Mouse (Mus musculus) adrenal gland, postnatal 10 days (tissue): ENCODE measurements at regions not wholly inside any gene's neighbourhood (a gene's known extent, or its start where the extent isn't known, plus 50 kb on each side); places are given as distances from the start of the nearest gene placed in this dataset.

ENCODE experiments used
- DNase-seq: peaks from one replicate; pipeline ENCODE4 v3.0.0; 2021; ENCODE audit warnings: mixed read lengths

DNA sequence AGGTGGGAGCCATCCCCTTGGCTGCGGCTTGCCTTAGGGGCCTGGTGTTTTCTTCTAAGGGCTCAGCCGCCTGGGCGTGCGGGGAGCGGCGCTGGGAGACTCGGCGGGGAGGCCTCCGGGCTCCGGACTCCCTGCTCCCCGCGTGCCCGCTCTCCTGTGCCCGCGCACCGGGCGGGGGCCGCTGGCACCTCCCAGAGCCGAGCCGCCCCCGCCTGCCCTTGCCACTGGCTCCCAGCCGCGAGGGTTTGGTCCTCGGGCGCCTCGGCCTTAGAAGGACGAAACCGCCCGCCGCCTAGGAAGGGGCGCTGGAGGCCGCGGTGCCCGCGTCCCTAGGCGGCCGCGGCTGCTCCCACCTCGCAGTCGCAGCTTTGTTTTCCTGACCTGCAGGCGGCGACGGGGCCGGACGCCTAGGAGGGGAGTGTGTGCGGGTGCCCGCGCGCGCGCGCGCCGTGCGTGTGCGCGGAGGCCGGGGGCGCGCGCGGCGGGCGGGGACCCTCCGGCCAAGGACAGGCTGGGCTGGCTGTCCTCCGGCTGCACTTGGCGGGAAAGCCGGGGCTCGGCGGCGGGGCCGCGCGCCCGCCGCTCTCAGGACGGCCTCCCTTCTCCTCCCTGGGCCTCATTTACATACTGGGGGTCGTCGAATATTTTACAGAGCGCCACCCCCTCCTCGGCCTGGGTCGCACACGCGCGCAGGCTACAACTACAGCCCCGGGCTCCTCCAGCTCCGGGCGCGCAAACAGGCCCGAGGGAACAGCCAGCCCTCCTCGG, 227.1 kb downstream of the Mef2c start:
- DNase-seq, result peak; percentile 62

GRCm38 (mm10) chr13:83731481-83732006, 227.7 kb downstream of the Mef2c start:
- no peak for DNase-seq

GRCm38 (mm10) chr13:83732283-83733121, 228.7 kb downstream of the Mef2c start:
- DNase-seq, result no peak

DNA sequence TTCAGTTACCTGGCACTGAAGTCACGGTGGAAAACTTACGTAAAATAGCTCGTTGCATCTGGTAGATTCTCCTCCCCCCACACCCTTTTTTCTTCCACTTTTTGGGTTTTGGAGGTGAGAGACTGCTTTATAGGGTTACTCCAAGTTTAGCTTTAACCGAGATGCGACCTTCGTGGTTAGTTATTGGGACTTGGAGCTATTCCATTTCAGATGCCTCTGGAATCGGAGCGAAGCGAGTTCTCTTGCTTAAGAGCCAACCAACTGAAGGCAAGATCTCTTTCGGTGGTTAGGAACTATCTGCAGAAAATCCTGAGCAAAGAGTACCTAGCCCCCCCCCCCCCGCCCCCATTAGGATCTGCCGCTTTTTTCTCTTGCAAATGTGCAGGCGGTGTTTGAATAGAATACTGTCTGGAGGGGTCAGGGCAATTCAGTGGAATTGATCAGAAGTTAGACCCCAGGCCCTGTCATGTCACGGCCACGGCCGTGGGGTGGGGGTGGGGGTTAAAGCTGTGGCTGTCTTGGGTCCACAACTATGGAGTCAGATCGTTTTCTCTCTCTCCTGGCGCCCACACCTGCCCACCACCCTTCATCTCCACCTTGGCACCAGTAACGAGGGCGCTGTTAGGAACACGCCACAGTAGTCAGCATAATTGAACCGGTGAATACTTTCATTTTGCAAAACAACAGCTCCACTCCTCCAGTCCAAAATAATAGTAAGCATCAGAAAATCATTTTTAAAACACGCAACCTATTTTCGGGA, 229.6 kb downstream of the Mef2c start:
- DNase-seq, result no peak

DNA sequence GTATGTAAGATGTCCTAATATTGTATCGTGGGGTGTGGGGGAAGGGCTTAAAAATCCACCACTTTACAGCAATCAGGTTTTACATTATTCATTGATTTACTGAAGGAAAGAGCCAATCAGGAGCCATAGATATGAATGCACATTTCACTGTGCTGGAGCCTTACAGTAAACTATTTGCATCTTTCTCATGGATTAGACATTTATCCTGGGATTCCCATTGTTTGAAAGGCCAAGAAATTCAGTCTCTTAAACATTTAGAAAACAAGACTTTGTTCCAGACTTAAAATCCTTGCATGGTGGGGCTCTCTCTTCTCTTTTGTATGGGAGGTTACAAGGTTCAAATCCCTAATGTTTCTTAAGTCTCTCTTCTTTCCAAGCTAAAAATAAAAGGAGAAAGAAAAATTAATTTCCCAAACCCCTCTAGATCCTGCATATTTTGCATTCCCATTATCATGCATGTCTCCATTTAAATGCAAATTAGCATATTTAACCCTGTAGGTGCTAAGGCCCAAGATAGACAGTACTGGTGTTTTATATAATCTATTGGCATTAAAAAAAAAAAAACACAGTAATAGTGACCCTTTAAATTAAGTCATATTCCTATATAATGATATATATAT, 230.3 kb downstream of the Mef2c start:
- DNase-seq, result no peak

DNA sequence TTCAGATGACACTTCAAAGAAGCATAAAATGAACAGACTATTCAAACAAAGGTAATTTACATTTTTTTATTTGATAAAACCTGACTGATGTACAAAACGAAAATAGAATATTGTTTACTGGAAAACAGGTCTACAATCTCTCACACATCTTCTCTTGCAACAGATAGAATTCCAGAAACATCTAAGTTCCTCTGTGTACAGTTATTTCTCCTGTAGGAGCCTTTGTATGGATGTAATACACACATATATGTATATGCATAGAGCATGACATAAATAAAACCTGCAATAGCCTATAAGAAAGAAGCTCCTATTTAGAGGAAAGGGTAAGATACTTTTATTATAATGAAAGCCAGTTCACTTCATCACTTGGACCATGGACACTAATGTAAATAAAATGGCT, 230.8 kb downstream of the Mef2c start:
- no peak for DNase-seq

DNA sequence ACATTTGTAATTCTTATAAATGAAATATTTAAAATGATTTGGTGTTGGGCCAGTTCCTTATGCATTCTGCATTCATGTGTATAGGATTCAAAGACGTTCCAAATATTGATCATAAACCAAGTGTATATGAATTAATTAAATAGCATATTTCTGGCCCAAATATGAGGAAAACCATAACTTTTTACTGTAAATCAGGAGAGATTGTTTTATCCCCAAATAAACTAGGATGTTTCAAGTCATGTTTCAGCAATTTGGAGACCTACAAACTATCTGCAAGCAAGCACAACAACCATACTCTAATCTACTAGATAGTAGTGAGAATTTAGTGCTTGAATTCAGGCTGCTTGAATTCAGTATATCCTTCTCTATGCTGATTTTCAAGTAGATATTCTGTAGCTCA, 231.3 kb downstream of the Mef2c start:
- no peak for DNase-seq

DNA sequence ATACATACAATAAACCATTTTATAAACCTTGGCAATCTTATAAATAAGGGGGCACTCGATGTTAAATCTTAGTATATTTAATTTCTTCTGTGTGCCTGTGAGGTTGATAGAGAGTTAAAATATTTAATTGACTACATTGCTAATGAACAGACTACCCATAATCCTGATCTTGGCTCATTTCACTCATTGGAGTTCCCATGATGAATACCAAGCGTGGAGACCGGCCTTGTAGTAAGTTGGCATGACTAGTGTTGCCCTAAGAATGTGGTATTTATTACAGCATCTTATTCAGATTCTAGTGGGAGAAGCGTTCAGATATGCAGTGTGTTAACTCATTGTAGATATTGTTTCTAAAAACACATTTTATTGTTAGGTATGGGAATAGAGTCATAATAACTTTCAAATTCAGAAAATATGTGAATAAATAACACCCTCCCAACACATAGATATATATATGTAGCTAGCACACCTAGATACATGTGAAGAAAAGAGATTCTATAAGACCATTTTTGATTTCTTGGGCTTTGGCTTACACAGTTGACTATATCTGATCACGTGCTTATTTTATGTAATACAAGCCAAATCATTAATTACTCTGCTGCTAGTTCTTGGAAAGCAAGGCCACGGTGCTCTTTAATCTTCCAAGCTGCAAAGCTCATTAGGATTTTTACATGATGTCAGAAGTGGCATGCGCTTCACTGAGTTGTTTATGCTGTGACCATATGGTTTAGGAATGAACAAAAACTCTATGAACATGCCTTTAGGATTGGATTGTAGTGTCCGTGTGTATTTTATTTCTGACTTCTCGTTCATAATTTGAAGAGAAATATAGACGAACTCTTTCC, 232.0 kb downstream of the Mef2c start:
- DNase-seq, result no peak

GRCm38 (mm10) chr13:83737031-83737825, 233.4 kb downstream of the Mef2c start:
- no peak for DNase-seq

- no peak for DNase-seq
These were observed 234.1 kb downstream of the Mef2c start for GRCm38 (mm10) chr13:83737826-83738527.

DNA sequence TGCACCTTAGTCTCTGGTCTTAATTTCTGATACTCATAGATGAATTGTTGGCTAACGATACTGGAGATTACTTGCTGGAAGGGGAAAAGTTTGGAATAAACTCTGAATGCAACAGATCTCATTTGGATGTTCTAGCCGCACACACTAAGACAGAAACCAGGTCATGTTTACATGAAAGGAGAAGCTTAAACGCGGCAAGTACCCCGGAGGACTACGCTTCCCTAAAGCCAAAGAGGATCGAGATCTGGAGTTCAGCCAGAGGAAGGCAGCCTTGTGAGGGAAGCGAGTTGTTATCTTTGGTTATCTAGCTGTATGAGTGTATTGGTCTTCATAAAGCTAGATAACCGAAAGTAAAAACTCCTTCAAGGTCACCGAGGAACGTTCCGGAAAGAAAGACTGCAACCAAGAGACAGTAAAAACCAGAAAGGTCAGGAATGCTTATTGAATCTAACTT, 234.7 kb downstream of the Mef2c start:
- no peak for DNase-seq

DNA sequence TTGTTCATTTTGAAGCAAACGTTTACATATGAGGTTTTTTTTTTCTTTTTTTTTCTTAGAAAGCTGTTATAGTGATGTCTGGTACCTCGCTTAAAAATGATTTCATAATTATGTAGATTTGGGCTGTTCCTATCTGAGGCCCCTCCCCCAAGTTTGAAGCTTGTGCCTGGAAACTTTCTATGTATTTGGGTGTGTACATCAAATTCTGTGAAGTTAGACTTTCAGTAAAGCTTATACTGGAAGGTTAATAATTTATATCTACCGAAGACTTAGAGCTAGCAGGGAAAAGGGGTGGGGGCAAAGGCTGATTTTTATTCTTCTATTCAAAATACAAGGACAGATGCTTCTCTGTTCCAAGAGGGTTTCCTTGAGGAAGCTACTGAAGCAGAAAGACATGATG, 235.3 kb downstream of the Mef2c start:
- no peak for DNase-seq

GRCm38 (mm10) chr13:83739541-83740061, 235.8 kb downstream of the Mef2c start:
- DNase-seq, result no peak

GRCm38 (mm10) chr13:83740101-83740500, 236.3 kb downstream of the Mef2c start:
- DNase-seq, result no peak

DNA sequence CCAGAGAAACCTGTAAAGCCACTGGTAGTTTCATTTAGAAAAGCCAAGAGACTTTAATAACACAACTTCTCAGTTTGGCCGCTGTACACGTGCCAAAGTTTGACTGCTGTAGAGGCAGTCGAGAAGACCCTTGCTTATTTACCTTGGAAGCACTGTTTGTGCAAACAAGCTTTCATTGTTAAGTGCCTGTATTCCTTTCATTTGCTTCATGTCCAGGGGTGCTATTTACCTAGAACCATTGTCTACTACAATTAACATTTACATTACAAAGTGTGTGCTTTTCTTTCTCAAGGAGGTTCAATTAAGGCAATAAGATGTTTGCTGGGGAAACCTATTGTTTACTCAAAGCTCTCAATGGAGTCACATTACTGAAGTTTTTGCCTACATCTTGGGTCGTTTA, 236.9 kb downstream of the Mef2c start:
- no peak for DNase-seq

- DNase-seq, result no peak
These were observed 237.8 kb downstream of the Mef2c start for GRCm38 (mm10) chr13:83741591-83742021.

GRCm38 (mm10) chr13:83742102-83742501, 238.3 kb downstream of the Mef2c start:
- no peak for DNase-seq

- no peak for DNase-seq
These were observed 238.7 kb downstream of the Mef2c start for GRCm38 (mm10) chr13:83742546-83742945.

DNA sequence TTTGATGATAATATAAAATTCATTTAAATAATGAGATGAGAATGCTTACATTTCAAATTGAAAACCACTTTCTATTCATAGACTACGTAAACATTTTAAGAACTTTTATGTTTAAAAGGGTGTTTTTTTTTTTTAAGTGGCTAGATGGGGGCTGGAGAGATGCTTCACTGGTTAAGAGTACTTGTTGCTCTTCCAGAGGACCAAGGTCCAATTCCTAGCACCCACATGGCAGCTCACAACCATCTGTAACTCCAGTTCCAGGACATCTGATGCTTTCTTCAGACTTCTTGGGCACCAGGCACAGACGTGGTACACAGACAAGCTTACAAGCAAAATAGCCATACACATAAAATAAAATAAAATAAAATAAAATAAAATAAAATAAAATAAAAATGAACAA, 239.5 kb downstream of the Mef2c start:
- no peak for DNase-seq
